Mouse (Mus musculus): ENCODE results near the gene Slc9a4.
"Not testable (repeated sequence)": the region's sequence is repeated elsewhere in the genome, so short reads cannot be mapped to it uniquely, and the experiment has no call there.

Gene Slc9a4

GRCm38 (mm10) chr1:40579784-40580183, at the start of gene Slc9a4:
Gene Slc9a4, plus strand, starts transcription at chr1:40580081.
- peak; percentile 54 for DNase-seq

GRCm38 (mm10) chr1:40537577-40537976, 42.3 kb upstream of the Slc9a4 start:
- DNase-seq, result peak; percentile 3

- peak; percentile 62 for DNase-seq
Observed at GRCm38 (mm10) chr1:40544650-40545049, 35.2 kb upstream of the Slc9a4 start.

GRCm38 (mm10) chr1:40546645-40547044, 33.2 kb upstream of the Slc9a4 start:
- no peak for DNase-seq

GRCm38 (mm10) chr1:40547064-40547572, 32.8 kb upstream of the Slc9a4 start:
- DNase-seq, result no peak

- no peak for DNase-seq
Observed at GRCm38 (mm10) chr1:40547762-40548161, 32.1 kb upstream of the Slc9a4 start.

GRCm38 (mm10) chr1:40569374-40569773, 10.5 kb upstream of the Slc9a4 start:
- no peak for DNase-seq

GRCm38 (mm10) chr1:40580269-40580668, 388 bp downstream of the Slc9a4 start:
- no peak for DNase-seq

GRCm38 (mm10) chr1:40586776-40587175, 6.9 kb downstream of the Slc9a4 start:
- DNase-seq, result no peak

GRCm38 (mm10) chr1:40590931-40591330, 11.1 kb downstream of the Slc9a4 start:
- no peak for DNase-seq

- DNase-seq, result no peak
Observed at GRCm38 (mm10) chr1:40597822-40598221, 17.9 kb downstream of the Slc9a4 start.

GRCm38 (mm10) chr1:40599661-40600060, 19.8 kb downstream of the Slc9a4 start:
- DNase-seq, result not testable (repeated sequence)

- peak; percentile 17 for DNase-seq
Observed at GRCm38 (mm10) chr1:40600394-40601327, 20.8 kb downstream of the Slc9a4 start.

- no peak for DNase-seq
Observed at GRCm38 (mm10) chr1:40601461-40601860, 21.6 kb downstream of the Slc9a4 start.

GRCm38 (mm10) chr1:40613219-40613618, 33.3 kb downstream of the Slc9a4 start:
- no peak for DNase-seq

GRCm38 (mm10) chr1:40619093-40619492, 39.2 kb downstream of the Slc9a4 start:
- peak; percentile 25 for DNase-seq

GRCm38 (mm10) chr1:40619871-40620270, 40.0 kb downstream of the Slc9a4 start:
- no peak for DNase-seq

GRCm38 (mm10) chr1:40624954-40625353, 45.1 kb downstream of the Slc9a4 start:
- no peak for DNase-seq

GRCm38 (mm10) chr1:40626954-40627353, 47.1 kb downstream of the Slc9a4 start:
- DNase-seq, result no peak

GRCm38 (mm10) chr1:40628443-40628842, 48.6 kb downstream of the Slc9a4 start:
- DNase-seq, result no peak

- DNase-seq, result peak; percentile 10
Observed at GRCm38 (mm10) chr1:40632407-40633062, 52.7 kb downstream of the Slc9a4 start.

- DNase-seq, result no peak
Observed at GRCm38 (mm10) chr1:40634608-40635007, 54.7 kb downstream of the Slc9a4 start.

GRCm38 (mm10) chr1:40648234-40648633, 68.4 kb downstream of the Slc9a4 start:
- DNase-seq, result no peak

Measured in kidney, postnatal 14 days (tissue).